Mouse (Mus musculus) stomach, postnatal 0 days (tissue): ENCODE results near the gene Strn4.

Experiments used
- CTCF ChIP-seq: IDR thresholded peaks from 2 replicates; pipeline ENCODE4 v1.5.1; 2016; ENCODE audit warnings: antibody characterized with exemption, low read depth, mild to moderate bottlenecking, moderate library complexity
- EP300 ChIP-seq: optimal IDR thresholded peaks from 2 replicates; pipeline ENCODE3; 2016; ENCODE audit warnings: antibody characterized with exemption

GRCm38 (mm10) chr7:16880615-16881014 lies 64.9 kb downstream of the Strn4 start:
- TF ChIP-seq EP300 = no peak
- TF ChIP-seq CTCF = no peak
